Mouse (Mus musculus) adrenal gland, postnatal 4 days (tissue): ENCODE data around the gene Clca3b. TPM values are rescaled to one million over a fixed set of nuclear protein-coding genes. Genes with fewer than 3 reads are reported as not detected.

ENCODE experiments used
- total RNA-seq, 2 experiments: library from RNA; stranded (reverse); gene quantifications; 2 replicates each; pipeline ENCODE4 v1.2.3; 2021

The Clca3b gene
- total RNA-seq, 2 experiments from 2014 or later: not detected

Other genes starting within 250 kb of the Clca3b start
- 100 to 1,000 TPM; 125 to 127 TPM for gene Sh3glb1, start 129.0 kb downstream of the Clca3b start, total RNA-seq
- 10 to 100 TPM; 27.0 to 27.6 TPM for gene Clca3a1, start 88.4 kb downstream of the Clca3b start, total RNA-seq
- under 1 TPM; 0.34 to 0.42 TPM for gene Clca3a2, start 29.9 kb downstream of the Clca3b start, total RNA-seq
- gene Clca4b, start 83.2 kb upstream of the Clca3b start, total RNA-seq: not detected
- not detected for gene Clca4a, start 125.7 kb upstream of the Clca3b start, total RNA-seq
- gene Clca1, start 183.4 kb upstream of the Clca3b start, total RNA-seq: not detected